Mouse (Mus musculus) left cerebral cortex, postnatal 4 days (tissue): Measurements from ENCODE around the gene Tjp2. TPM values are rescaled to one million over a fixed set of nuclear protein-coding genes. Genes with fewer than 3 reads are reported as not detected.

Experiments used
- DNase-seq: peaks from one replicate; pipeline ENCODE4 v3.0.0-alpha.2; 2022
- intact Hi-C: fragments of 180-260 bp; cut with DNase I; formaldehyde crosslinking; loops from one replicate; pipeline ENCODE4 v1.15.1; 2025
- total RNA-seq, 2 experiments: library from RNA; stranded (reverse); gene quantifications; 2 replicates each; pipeline ENCODE4 v1.2.3; 2021

The Tjp2 gene
- total RNA-seq, 2 experiments from 2014 or later, result 19.0 to 20.3 TPM

- intact Hi-C loops, result no loop called here
- DNase-seq, result no peak
Measured at GRCm38 (mm10) chr19:24223851-24224251, 979 bp downstream of the Tjp2 start.

- intact Hi-C loops, result no loop called here
- no peak for DNase-seq
Measured at GRCm38 (mm10) chr19:24221455-24221854, 3.4 kb downstream of the Tjp2 start.

- DNase-seq, result no peak
Measured at GRCm38 (mm10) chr19:24220795-24221445, 3.9 kb downstream of the Tjp2 start.

GRCm38 (mm10) chr19:24219011-24219410 lies 5.8 kb downstream of the Tjp2 start:
- intact Hi-C loops, result no loop called here

More at GRCm38 (mm10) chr19:24220795-24221445, 3.9 kb downstream of the Tjp2 start:
- intact Hi-C loops, result no loop called here

GRCm38 (mm10) chr19:24218291-24218690 lies 6.5 kb downstream of the Tjp2 start:
- intact Hi-C loops, result no loop called here
- no peak for DNase-seq

More at GRCm38 (mm10) chr19:24219011-24219410, 5.8 kb downstream of the Tjp2 start:
- DNase-seq, result no peak

GRCm38 (mm10) chr19:24217851-24218250 lies 7.0 kb downstream of the Tjp2 start:
- DNase-seq, result no peak
- intact Hi-C loops, result no loop called here

GRCm38 (mm10) chr19:24216771-24217170 lies 8.1 kb downstream of the Tjp2 start:
- intact Hi-C loops, result no loop called here
- no peak for DNase-seq

- no peak for DNase-seq
- intact Hi-C loops, result no loop called here
Measured at GRCm38 (mm10) chr19:24214939-24215338, 9.9 kb downstream of the Tjp2 start.

GRCm38 (mm10) chr19:24213299-24213698 lies 11.5 kb downstream of the Tjp2 start:
- intact Hi-C loops, result no loop called here

GRCm38 (mm10) chr19:24212552-24213249 lies 12.1 kb downstream of the Tjp2 start:
- intact Hi-C loops, result no loop called here
- DNase-seq, result no peak

More at GRCm38 (mm10) chr19:24213299-24213698, 11.5 kb downstream of the Tjp2 start:
- no peak for DNase-seq

GRCm38 (mm10) chr19:24211168-24211567 lies 13.7 kb downstream of the Tjp2 start:
- no peak for DNase-seq
- intact Hi-C loops, result no loop called here

- no peak for DNase-seq
- intact Hi-C loops, result no loop called here
Measured at GRCm38 (mm10) chr19:24209516-24209915, 15.3 kb downstream of the Tjp2 start.

- intact Hi-C loops, result no loop called here
- no peak for DNase-seq
Measured at GRCm38 (mm10) chr19:24207967-24208366, 16.9 kb downstream of the Tjp2 start.

- intact Hi-C loops, result no loop called here
- no peak for DNase-seq
Measured at GRCm38 (mm10) chr19:24205001-24205400, 19.8 kb downstream of the Tjp2 start.

- no peak for DNase-seq
- intact Hi-C loops, result no loop called here
Measured at GRCm38 (mm10) chr19:24201848-24202247, 23.0 kb downstream of the Tjp2 start.

- DNase-seq, result no peak
- intact Hi-C loops, result no loop called here
Measured at GRCm38 (mm10) chr19:24200566-24200965, 24.3 kb downstream of the Tjp2 start.

GRCm38 (mm10) chr19:24198676-24199303 lies 26.0 kb downstream of the Tjp2 start:
- no peak for DNase-seq
- intact Hi-C loops, result no loop called here

- intact Hi-C loops, result no loop called here
- no peak for DNase-seq
Measured at GRCm38 (mm10) chr19:24197338-24197737, 27.5 kb downstream of the Tjp2 start.

- intact Hi-C loops, result no loop called here
Measured at GRCm38 (mm10) chr19:24195224-24195623, 29.6 kb downstream of the Tjp2 start.

GRCm38 (mm10) chr19:24194216-24194615 lies 30.6 kb downstream of the Tjp2 start:
- no peak for DNase-seq
- intact Hi-C loops, result no loop called here

More at GRCm38 (mm10) chr19:24195224-24195623, 29.6 kb downstream of the Tjp2 start:
- no peak for DNase-seq

GRCm38 (mm10) chr19:24192946-24193345 lies 31.9 kb downstream of the Tjp2 start:
- no peak for DNase-seq
- intact Hi-C loops, result no loop called here

GRCm38 (mm10) chr19:24187791-24188190 lies 37.0 kb downstream of the Tjp2 start:
- intact Hi-C loops, result no loop called here
- no peak for DNase-seq
